Mouse (Mus musculus) ES-E14 (cell line): ENCODE data around the gene Rnf41.

Experiments
- MAFK ChIP-seq: IDR thresholded peaks from 2 replicates; pipeline ENCODE4 v1.6.1; 2014; ENCODE audit warnings: mild to moderate bottlenecking, low read depth, low read length, inconsistent platforms; ENCODE audit not compliant: insufficient read depth
- ZC3H11A ChIP-seq: IDR thresholded peaks from 2 replicates; pipeline ENCODE4 v1.6.1; 2012; ENCODE audit warnings: low read depth, mild to moderate bottlenecking, inconsistent platforms, low read length, borderline replicate concordance

DNA sequence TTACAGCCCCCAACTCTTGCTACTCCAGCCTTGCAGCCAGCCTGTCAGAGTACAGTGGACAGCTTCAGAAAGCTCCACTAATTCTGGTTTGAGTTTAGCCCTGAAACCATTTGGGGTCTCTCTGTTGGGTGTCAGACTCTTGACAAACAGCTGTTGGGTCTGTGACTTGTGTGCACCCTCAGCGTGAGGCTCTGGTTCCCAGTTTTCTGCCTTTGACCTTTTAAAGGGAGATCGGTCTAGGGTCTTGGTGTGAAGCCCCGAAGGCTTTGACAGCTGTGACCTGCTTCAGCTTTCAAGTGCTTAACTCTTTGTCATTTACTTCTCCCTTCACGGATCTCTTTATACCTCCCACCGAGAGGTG, 48.8 kb downstream of the Rnf41 start:
- no peak for TF ChIP-seq MAFK
- no peak for TF ChIP-seq ZC3H11A
